Mouse (Mus musculus): Measurements from ENCODE around the gene T2. TPM values are rescaled to one million over a fixed set of nuclear protein-coding genes. Genes with fewer than 3 reads are reported as not detected.
"Not testable (repeated sequence)": the region's sequence is repeated elsewhere in the genome, so short reads cannot be mapped to it uniquely, and the experiment has no call there.

The T2 gene
- polyA plus RNA-seq, 2 experiments = 0.32 to 2.3 TPM

GRCm38 (mm10) chr17:8390487-8390886, 34.7 kb downstream of the T2 start:
- Histone ChIP-seq H3K9me3 (ENCODE audit: control insufficient read depth, low read length) (no peaks in the 10 kb centered on the region), H3K27me3 (ENCODE audit: control insufficient read depth, insufficient read depth, low read length) (peaks cover 11% of the 10 kb centered on the region), H3K27ac (replicated peaks; ENCODE audit: low read depth, low read length) (no peak overlapping the region), H3K4me3 (replicated peaks; ENCODE audit: low read length) (no peak overlapping the region), H3K9ac (ENCODE audit: low read depth, low read length, severe bottlenecking) (no peak overlapping the region), H3K4me2 (replicated peaks; ENCODE audit: low read depth, low read length, severe bottlenecking) (no peak overlapping the region), H3K4me1 (ENCODE audit: control insufficient read depth, insufficient read depth, low read length) (peaks cover 5% of the 10 kb centered on the region; the same call in 1 of the 2 replicates), H3K36me3 (ENCODE audit: control insufficient read depth, insufficient read depth, low read length) (no peaks in the 10 kb centered on the region)
- TF ChIP-seq POLR2A (IDR thresholded peaks at IDR 0.05; ENCODE audit: borderline replicate concordance, extremely low read depth, insufficient read depth, insufficient read length) = no peak
- DNase-seq (ENCODE audit: low spot score) (no peak), ATAC-seq (ENCODE audit: low FRiP score, low read depth) (no peak)
- WGBS = 70% methylated on average over 4 of the region's 4 CpGs

DNA sequence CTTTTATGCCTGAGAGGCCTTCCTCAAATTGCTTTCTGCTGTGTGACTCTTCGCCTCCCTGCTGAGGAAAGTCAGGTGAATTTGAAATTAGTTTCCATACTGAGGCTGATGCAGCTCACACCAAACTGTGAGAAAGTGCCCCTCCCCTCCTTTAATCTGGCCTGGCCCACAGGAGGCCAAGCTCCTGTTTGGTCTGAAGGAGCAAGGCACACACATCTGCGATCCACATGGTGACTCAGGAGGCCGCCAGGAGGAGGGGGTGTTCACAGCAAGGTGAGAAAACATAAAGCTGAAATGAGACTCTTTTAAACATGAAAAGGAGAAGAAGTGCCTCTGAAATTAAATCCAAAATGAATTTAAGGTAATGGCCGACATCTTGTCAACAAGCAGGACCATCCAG, 40.6 kb downstream of the T2 start:
- DNase-seq (ENCODE audit: low spot score) = peak; percentile 20
- WGBS = 22% methylated on average over 4 of the region's 4 CpGs
- no peak overlapping the region for H3K27ac ChIP-seq (replicated peaks; ENCODE audit: low read depth, low read length)
- TF ChIP-seq POLR2A (IDR thresholded peaks at IDR 0.05; ENCODE audit: borderline replicate concordance, extremely low read depth, insufficient read depth, insufficient read length) = no peak
- H3K27me3 ChIP-seq (ENCODE audit: control insufficient read depth, insufficient read depth, low read length) = no peaks in the 10 kb centered on the region
- peaks cover 11% of the 10 kb centered on the region; the same call in 1 of the 2 replicates for H3K4me1 ChIP-seq (ENCODE audit: control insufficient read depth, insufficient read depth, low read length)
- no peak overlapping the region for H3K9ac ChIP-seq (ENCODE audit: low read depth, low read length, severe bottlenecking)
- no peak overlapping the region for H3K4me3 ChIP-seq (replicated peaks; ENCODE audit: low read length)
- no peaks in the 10 kb centered on the region for H3K9me3 ChIP-seq (ENCODE audit: control insufficient read depth, low read length)
- ATAC-seq (ENCODE audit: low FRiP score, low read depth) = peak; percentile 62; the same call in 1 of the 2 replicates
- H3K4me2 ChIP-seq (replicated peaks; ENCODE audit: low read depth, low read length, severe bottlenecking) = no peak overlapping the region
- H3K36me3 ChIP-seq (ENCODE audit: control insufficient read depth, insufficient read depth, low read length) = no peaks in the 10 kb centered on the region

DNA sequence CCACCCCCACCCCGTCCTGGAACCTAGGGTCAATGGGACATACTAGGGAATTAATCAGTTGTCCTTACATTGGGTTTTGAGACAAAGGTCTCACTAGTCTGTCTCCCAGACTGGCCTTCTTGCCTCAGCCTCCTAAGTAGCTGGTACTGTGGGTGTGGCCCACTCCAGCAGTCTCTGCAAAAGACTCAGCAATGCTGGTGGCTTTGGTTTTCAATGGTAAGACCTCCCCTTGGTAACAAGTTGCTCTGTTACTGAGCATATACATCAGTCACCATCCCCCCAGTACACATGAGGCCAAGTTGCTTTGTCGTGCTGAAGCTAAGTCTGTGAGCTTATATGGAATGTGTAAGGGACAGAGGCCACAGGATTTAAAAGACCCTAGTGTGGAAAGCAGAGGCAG, 42.2 kb downstream of the T2 start:
- DNase-seq (ENCODE audit: low spot score) (no peak), ATAC-seq (ENCODE audit: low FRiP score, low read depth) (no peak)
- Histone ChIP-seq H3K27me3 (ENCODE audit: control insufficient read depth, insufficient read depth, low read length) (no peaks in the 10 kb centered on the region), H3K9me3 (ENCODE audit: control insufficient read depth, low read length) (no peaks in the 10 kb centered on the region), H3K27ac (replicated peaks; ENCODE audit: low read depth, low read length) (no peak overlapping the region), H3K4me3 (replicated peaks; ENCODE audit: low read length) (no peak overlapping the region), H3K4me2 (replicated peaks; ENCODE audit: low read depth, low read length, severe bottlenecking) (no peak overlapping the region), H3K36me3 (ENCODE audit: control insufficient read depth, insufficient read depth, low read length) (no peaks in the 10 kb centered on the region), H3K9ac (ENCODE audit: low read depth, low read length, severe bottlenecking) (no peak overlapping the region), H3K4me1 (ENCODE audit: control insufficient read depth, insufficient read depth, low read length) (peaks cover 11% of the 10 kb centered on the region; the same call in 1 of the 2 replicates)
- 68% methylated on average over 2 of the region's 2 CpGs for WGBS
- no peak for TF ChIP-seq POLR2A (IDR thresholded peaks at IDR 0.05; ENCODE audit: borderline replicate concordance, extremely low read depth, insufficient read depth, insufficient read length)

DNA sequence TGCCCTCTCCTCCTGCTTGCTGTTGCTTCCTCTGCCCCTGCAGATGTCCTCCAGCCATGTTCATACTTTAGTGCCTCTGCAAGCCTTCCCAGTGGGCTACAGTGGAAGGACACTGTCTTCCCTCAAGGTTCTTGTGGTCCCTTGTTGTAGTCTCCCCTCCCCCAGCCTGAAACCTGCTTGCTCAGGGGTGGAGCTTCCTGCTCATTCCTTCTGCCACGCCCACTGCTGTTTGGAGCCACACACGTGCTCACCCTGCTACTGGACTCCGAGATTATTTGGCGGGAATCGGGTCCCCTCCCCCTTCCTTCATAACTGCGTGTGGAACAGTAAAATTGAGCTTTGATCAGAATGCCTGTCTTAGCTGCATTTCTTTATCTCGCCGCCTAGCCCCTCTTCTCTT, 48.1 kb downstream of the T2 start:
- not testable (repeated sequence) for ATAC-seq (ENCODE audit: low FRiP score, low read depth); H3K4me2 ChIP-seq (replicated peaks; ENCODE audit: low read depth, low read length, severe bottlenecking)

GRCm38 (mm10) chr17:8406285-8406684, 50.5 kb downstream of the T2 start:
- Histone ChIP-seq H3K4me1 (ENCODE audit: control insufficient read depth, insufficient read depth, low read length) (peaks cover 16% of the 10 kb centered on the region), H3K4me2 (replicated peaks; ENCODE audit: low read depth, low read length, severe bottlenecking) (no peak overlapping the region), H3K27me3 (ENCODE audit: control insufficient read depth, insufficient read depth, low read length) (0 out of 2 replicates have a peak, but pooled peaks cover 7% of the 10 kb centered on the region), H3K36me3 (ENCODE audit: control insufficient read depth, insufficient read depth, low read length) (no peaks in the 10 kb centered on the region), H3K27ac (replicated peaks; ENCODE audit: low read depth, low read length) (no peak overlapping the region), H3K4me3 (replicated peaks; ENCODE audit: low read length) (no peak overlapping the region), H3K9ac (ENCODE audit: low read depth, low read length, severe bottlenecking) (no peak overlapping the region), H3K9me3 (ENCODE audit: control insufficient read depth, low read length) (no peaks in the 10 kb centered on the region)
- DNase-seq (ENCODE audit: low spot score) (no peak), ATAC-seq (ENCODE audit: low FRiP score, low read depth) (peak; percentile 37; the same call in 1 of the 2 replicates)
- WGBS = 14% methylated on average over 6 of the region's 6 CpGs
- TF ChIP-seq POLR2A (IDR thresholded peaks at IDR 0.05; ENCODE audit: borderline replicate concordance, extremely low read depth, insufficient read depth, insufficient read length) = no peak

More for the DNA sequence above, 48.1 kb downstream of the T2 start:
- peaks cover 16% of the 10 kb centered on the region for H3K4me1 ChIP-seq (ENCODE audit: control insufficient read depth, insufficient read depth, low read length)
- not testable (repeated sequence) for H3K27me3 ChIP-seq (ENCODE audit: control insufficient read depth, insufficient read depth, low read length); H3K4me3 ChIP-seq (replicated peaks; ENCODE audit: low read length); H3K9me3 ChIP-seq (ENCODE audit: control insufficient read depth, low read length); H3K36me3 ChIP-seq (ENCODE audit: control insufficient read depth, insufficient read depth, low read length); DNase-seq (ENCODE audit: low spot score); H3K9ac ChIP-seq (ENCODE audit: low read depth, low read length, severe bottlenecking); H3K27ac ChIP-seq (replicated peaks; ENCODE audit: low read depth, low read length)
- WGBS = 50% methylated on average over 8 of the region's 8 CpGs

DNA sequence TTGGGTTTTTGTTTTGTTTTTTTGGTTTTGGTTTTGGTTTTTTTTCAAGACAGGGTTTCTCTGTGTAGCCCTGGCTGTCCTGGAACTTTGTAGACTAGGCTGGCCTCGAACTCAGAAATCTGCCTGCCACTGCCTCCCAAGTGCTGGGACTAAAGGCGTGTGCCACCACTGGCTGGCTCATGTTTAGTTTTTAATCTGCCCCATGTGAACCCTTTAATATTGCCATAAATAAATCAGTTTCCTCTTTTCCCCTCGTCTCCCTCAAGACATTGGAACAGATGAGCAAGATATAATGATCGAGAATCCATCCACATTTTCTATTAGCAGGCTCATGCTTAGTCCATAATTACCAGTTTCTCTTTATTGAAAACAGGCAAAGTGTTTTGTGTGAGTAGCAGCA, 52.2 kb downstream of the T2 start:
- not testable (repeated sequence) for H3K9ac ChIP-seq (ENCODE audit: low read depth, low read length, severe bottlenecking); H3K27ac ChIP-seq (replicated peaks; ENCODE audit: low read depth, low read length); H3K9me3 ChIP-seq (ENCODE audit: control insufficient read depth, low read length); H3K4me2 ChIP-seq (replicated peaks; ENCODE audit: low read depth, low read length, severe bottlenecking); H3K27me3 ChIP-seq (ENCODE audit: control insufficient read depth, insufficient read depth, low read length); ATAC-seq (ENCODE audit: low FRiP score, low read depth); H3K36me3 ChIP-seq (ENCODE audit: control insufficient read depth, insufficient read depth, low read length); H3K4me3 ChIP-seq (replicated peaks; ENCODE audit: low read length); DNase-seq (ENCODE audit: low spot score)
- H3K4me1 ChIP-seq (ENCODE audit: control insufficient read depth, insufficient read depth, low read length) = peaks cover 16% of the 10 kb centered on the region
- WGBS = 44% methylated on average over 4 of the region's 4 CpGs
